Mouse (Mus musculus) spleen, adult 2 months (tissue): ENCODE data around the gene Gm45717.

Experiments
- CTCF ChIP-seq: fragments of 200-500 bp; IDR thresholded peaks from 2 replicates; pipeline ENCODE4 v1.5.1; 2011; ENCODE audit warnings: mild to moderate bottlenecking, inconsistent platforms; ENCODE audit not compliant: insufficient read depth, insufficient read length, insufficient replicate concordance; ENCODE audit errors: extremely low read depth
- POLR2A ChIP-seq: fragments of 200-500 bp; IDR thresholded peaks from 2 replicates; pipeline ENCODE4 v1.6.1; 2011; ENCODE audit warnings: low read depth, low read length, inconsistent platforms

DNA sequence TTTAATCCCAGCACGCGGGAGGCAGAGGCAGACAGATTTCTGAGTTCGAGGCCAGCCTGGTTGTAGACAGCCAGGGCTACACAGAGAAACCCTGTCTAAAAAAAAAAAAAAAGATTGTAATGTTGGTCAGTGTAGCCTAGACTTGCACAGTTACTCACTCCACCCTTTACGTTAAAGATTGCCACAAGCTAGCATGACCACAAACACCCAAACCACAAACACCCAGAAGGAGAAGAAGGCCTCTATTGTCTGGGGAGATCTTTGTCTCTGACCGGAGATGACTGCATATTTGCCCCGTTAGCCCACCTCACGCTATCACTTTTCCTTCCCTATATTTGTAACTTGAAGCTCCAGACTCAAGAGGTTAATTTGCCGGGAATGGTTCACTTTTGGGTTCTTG is 26.0 kb upstream of the Gm45717 start:
- TF ChIP-seq POLR2A (no peak), CTCF (no peak)
